Mouse (Mus musculus) midbrain, embryonic 16.5 days (tissue): ENCODE results near the gene Gm29554. TPM values are rescaled to one million over a fixed set of nuclear protein-coding genes. Genes with fewer than 3 reads are reported as not detected.
"Not testable (repeated sequence)": the region's sequence is repeated elsewhere in the genome, so short reads cannot be mapped to it uniquely, and the experiment has no call there.

Source experiments
- ATAC-seq: fragments of 200-750 bp; cut with Nextera tagmentation; 2 replicates; pipeline ENCODE4 v1.8.0; 2017; ENCODE audit warnings: moderate TSS enrichment
- H3K27ac ChIP-seq: fragments of 300-500 bp; sonication (generic); 2 replicates; pipeline ENCODE4 v1.5.1; 2014; ENCODE audit warnings: mild to moderate bottlenecking, low read length, mixed read lengths
- H3K27me3 ChIP-seq: fragments of 300-500 bp; sonication (generic); 2 replicates; pipeline ENCODE4 v1.6.1; 2014; ENCODE audit warnings: low read depth, low read length, mixed read lengths; ENCODE audit not compliant: control insufficient read depth, insufficient read depth
- H3K36me3 ChIP-seq: fragments of 300-500 bp; sonication (generic); 2 replicates; pipeline ENCODE4 v1.6.1; 2014; ENCODE audit warnings: mild to moderate bottlenecking, low read length, moderate library complexity, mixed read lengths; ENCODE audit not compliant: control insufficient read depth, insufficient read depth
- H3K4me1 ChIP-seq: fragments of 300-500 bp; sonication (generic); 2 replicates; pipeline ENCODE4 v1.6.1; 2014; ENCODE audit warnings: mild to moderate bottlenecking, low read length, mixed read lengths; ENCODE audit not compliant: control insufficient read depth, insufficient read depth
- H3K4me2 ChIP-seq: fragments of 300-500 bp; sonication (generic); 2 replicates; pipeline ENCODE4 v1.6.1; 2014; ENCODE audit warnings: mild to moderate bottlenecking, low read length, mixed read lengths
- H3K4me3 ChIP-seq: fragments of 300-500 bp; sonication (generic); 2 replicates; pipeline ENCODE4 v1.5.1; 2014; ENCODE audit warnings: low read depth, mild to moderate bottlenecking, low read length, moderate library complexity, mixed read lengths
- H3K9ac ChIP-seq: fragments of 300-500 bp; sonication (generic); 2 replicates; pipeline ENCODE4 v1.6.1; 2014; ENCODE audit warnings: low read depth, low read length, mixed read lengths
- H3K9me3 ChIP-seq: fragments of 300-500 bp; sonication (generic); replicated peaks from 2 replicates; pipeline ENCODE4 v1.6.1; 2014; ENCODE audit warnings: mild to moderate bottlenecking, low read length, mixed read lengths; ENCODE audit not compliant: control insufficient read depth, poor library complexity, severe bottlenecking
- WGBS: fragments of 180-500 bp; shearing (Covaris S2); extraction: QIAGEN DNeasy Blood & Tissue Kit; methylation state at CpG from one replicate; pipeline ENCODE4 v1.1.7; 2014; 5-methylcytosine and 5-hydroxymethylcytosine counted together
- polyA plus RNA-seq: library from polyadenylated mRNA; unstranded; fragments of >200 nt; fragmentation: Nextera tagmentation; extraction: Ambion mirVana; gene quantifications from 2 replicates; pipeline ENCODE4 v1.2.1, GENCODE M21; 2015

Gm29554 gene
- not detected in 2 replicates for polyA plus RNA-seq

GRCm38 (mm10) chrY:12273632-12274031 lies at the start of gene Gm29554:
Gm29554 (plus strand) TSS chrY:12273932.
- H3K9me3 ChIP-seq, ATAC-seq, H3K4me2 ChIP-seq, H3K27me3 ChIP-seq, H3K9ac ChIP-seq, H3K27ac ChIP-seq, H3K4me3 ChIP-seq, H3K4me1 ChIP-seq, H3K36me3 ChIP-seq: not testable (repeated sequence)
- 80% methylated on average over 1 of the region's 6 CpGs for WGBS

Other genes starting within 250 kb of the Gm29554 start
- not detected in 2 replicates for gene Gm20812, start 108.0 kb downstream of the Gm29554 start, polyA plus RNA-seq